ENCODE assay signal across 8 mouse cellular contexts in genomic region chr9:44107110-44107509, GRCm38 (mm10). TPM values are rescaled to one million over a fixed set of nuclear protein-coding genes. Genes with fewer than 3 reads are reported as not detected.
DNase-seq lines count a peak whose midpoint lies in the region; ATAC-seq lines count a peak whose summit lies in the region.

TSS of gene C1qtnf5 (plus strand) at chr9:44107245.

- WGBS in forebrain, embryonic 12.5 days = 41% methylated on average over 8 of the region's 8 CpGs
- 23% methylated on average over 8 of the region's 8 CpGs for WGBS in heart, embryonic 14.5 days
- WGBS in kidney, embryonic 16.5 days = 24% methylated on average over 8 of the region's 8 CpGs
- 24% methylated on average over 8 of the region's 8 CpGs for WGBS in neural tube, embryonic 15.5 days

- peak within 1 kb of the TSS; percentile 37 for H3K27ac ChIP-seq in forebrain, embryonic 12.5 days
- peak within 1 kb of the TSS; percentile 20 to 41; a peak in 3 of 4 replicates for H3K27ac ChIP-seq in heart, embryonic 14.5 days (replicated peaks in 1 of 2; ENCODE audit: control insufficient read depth in 1 of 2, insufficient read depth in 1 of 2, low read depth in 2 of 2, low read length in 2 of 2)
- peak within 1 kb of the TSS; percentile 84 for H3K27ac ChIP-seq in kidney, embryonic 16.5 days (ENCODE audit: low read length)
- H3K27ac ChIP-seq in neural tube, embryonic 15.5 days (replicated peaks) = peak within 1 kb of the TSS; percentile 76

- peaks cover 53% of the 10 kb centered on the region for H3K4me1 ChIP-seq in forebrain, embryonic 12.5 days
- peaks cover 20 to 45% of the 10 kb centered on the region in 2 experiments for H3K4me1 ChIP-seq in heart, embryonic 14.5 days (ENCODE audit: control insufficient read depth in 2 of 2, insufficient read depth in 2 of 2, low read length in 2 of 2)
- H3K4me1 ChIP-seq in kidney, embryonic 16.5 days (ENCODE audit: insufficient read depth, low read length) = peaks cover 59% of the 10 kb centered on the region
- peaks cover 55% of the 10 kb centered on the region for H3K4me1 ChIP-seq in neural tube, embryonic 15.5 days

- peak within 1 kb of the TSS; percentile 41 for H3K4me2 ChIP-seq in forebrain, embryonic 12.5 days
- peak within 1 kb of the TSS; percentile 47 for H3K4me2 ChIP-seq in heart, embryonic 14.5 days (ENCODE audit: low read length)
- peak within 1 kb of the TSS; percentile 46 for H3K4me2 ChIP-seq in kidney, embryonic 16.5 days (replicated peaks; ENCODE audit: low read depth, low read length)
- H3K4me2 ChIP-seq in neural tube, embryonic 15.5 days = peak within 1 kb of the TSS; percentile 42

- H3K4me3 ChIP-seq in forebrain, embryonic 12.5 days (replicated peaks) = no peak within 1 kb of the TSS; the same call in 1 of the 2 replicates
- H3K4me3 ChIP-seq in heart, embryonic 14.5 days (ENCODE audit: control insufficient read depth in 1 of 2, insufficient read depth in 1 of 2, low read depth in 1 of 2, low read length in 2 of 2) = no peak within 1 kb of the TSS; a peak in 1 of 4 replicates
- H3K4me3 ChIP-seq in kidney, embryonic 16.5 days (ENCODE audit: low read length) = peak within 1 kb of the TSS; percentile 28
- H3K4me3 ChIP-seq in neural tube, embryonic 15.5 days (replicated peaks) = no peak within 1 kb of the TSS

- H3K36me3 ChIP-seq in forebrain, embryonic 12.5 days (replicated peaks) = peaks cover 37% of the 10 kb centered on the region
- H3K36me3 ChIP-seq in heart, embryonic 14.5 days (ENCODE audit: control insufficient read depth, insufficient read depth, low read length) = peaks cover 34% of the 10 kb centered on the region
- peaks cover 17% of the 10 kb centered on the region for H3K36me3 ChIP-seq in kidney, embryonic 16.5 days (ENCODE audit: insufficient read depth, low read length)
- peaks cover 4% of the 10 kb centered on the region; the same call in 1 of the 2 replicates for H3K36me3 ChIP-seq in neural tube, embryonic 15.5 days

- peak within 1 kb of the TSS; percentile 40 for H3K9ac ChIP-seq in forebrain, embryonic 12.5 days
- peak within 1 kb of the TSS; percentile 59; the same call in 1 of the 2 replicates for H3K9ac ChIP-seq in heart, embryonic 14.5 days (ENCODE audit: low read length)
- H3K9ac ChIP-seq in kidney, embryonic 16.5 days (replicated peaks; ENCODE audit: low read length) = peak within 1 kb of the TSS; percentile 39
- 0 out of 2 replicates have a peak within 1 kb of the TSS, but pooled peaks have one; percentile 10 for H3K9ac ChIP-seq in neural tube, embryonic 15.5 days (replicated peaks)

- DNase-seq in brain, adult 2 months (ENCODE audit: low read depth, low spot score) = peak; percentile 77
- peak; percentile 42 for DNase-seq in liver
- DNase-seq in thymus, adult 18-20 months = no peak
- no peak for DNase-seq in embryo, embryonic 9.5 days (ENCODE audit: extremely low spot score)

- no peaks in the 10 kb centered on the region for H3K9me3 ChIP-seq in forebrain, embryonic 12.5 days
- H3K9me3 ChIP-seq in heart, embryonic 14.5 days (ENCODE audit: control insufficient read depth, low read length) = no peaks in the 10 kb centered on the region
- no peaks in the 10 kb centered on the region for H3K9me3 ChIP-seq in kidney, embryonic 16.5 days (ENCODE audit: low read length)
- H3K9me3 ChIP-seq in neural tube, embryonic 15.5 days (replicated peaks) = no peaks in the 10 kb centered on the region

- no peak for ATAC-seq in forebrain, embryonic 12.5 days (ENCODE audit: low FRiP score)
- ATAC-seq in heart, embryonic 14.5 days (ENCODE audit: insufficient number of reproducible peaks, insufficient read depth, low FRiP score, low read depth) = peak; percentile 64
- ATAC-seq in kidney, embryonic 16.5 days (ENCODE audit: low FRiP score, low TSS enrichment) = peak; percentile 78
- ATAC-seq in neural tube, embryonic 15.5 days (ENCODE audit: low FRiP score) = peak; percentile 69

- no peaks in the 10 kb centered on the region for H3K27me3 ChIP-seq in forebrain, embryonic 12.5 days
- no peaks in the 10 kb centered on the region for H3K27me3 ChIP-seq in heart, embryonic 14.5 days (ENCODE audit: control insufficient read depth, insufficient read depth, low read length)
- H3K27me3 ChIP-seq in kidney, embryonic 16.5 days (ENCODE audit: insufficient read depth, low read length) = no peaks in the 10 kb centered on the region
- no peaks in the 10 kb centered on the region for H3K27me3 ChIP-seq in neural tube, embryonic 15.5 days (replicated peaks)

RNA-seq across cellular contexts. Expression of gene C1qtnf5, which starts in this region (rescaled TPM):
- 0.58 and 0.73 TPM in 2 replicates for polyA plus RNA-seq in forebrain, embryonic 12.5 days (2016; fragmentation: Nextera tagmentation; extraction: Ambion mirVana)
- 2.3 and 2.7 TPM in 2 replicates for polyA plus RNA-seq in heart, embryonic 14.5 days (2014; fragmentation: Nextera tagmentation; extraction: Ambion mirVana)
- polyA plus RNA-seq in kidney, embryonic 16.5 days (2015; fragmentation: Nextera tagmentation; extraction: Ambion mirVana) = 4.7 and 5.7 TPM in 2 replicates
- 5.8 and 9.3 TPM in 2 replicates for polyA plus RNA-seq in neural tube, embryonic 15.5 days (2015; fragmentation: Nextera tagmentation; extraction: Ambion mirVana)

Comparison
In these comparisons a context has a peak if more than half of its experiments do, and no peak if none do; other contexts are left out.
1. DNase-seq: peak in brain, adult 2 months (single experiment) and liver (single experiment); none in thymus, adult 18-20 months (0 of 2) and embryo, embryonic 9.5 days (single experiment).
2. H3K27ac ChIP-seq: peak in every context shown above with its lines; median percentile 84 in kidney, embryonic 16.5 days; 76 in neural tube, embryonic 15.5 days; 37 in forebrain, embryonic 12.5 days; 30 in heart, embryonic 14.5 days.
3. Peak in every context shown above with its lines, with median percentiles within 50 percentile points of each other: H3K4me2 ChIP-seq and H3K9ac ChIP-seq.